Mouse (Mus musculus) adrenal gland, adult 2 months (tissue): ENCODE data around the gene Mt2. TPM values are rescaled to one million over a fixed set of nuclear protein-coding genes. Genes with fewer than 3 reads are reported as not detected.

Experiments used
- DNase-seq: peaks from one replicate; pipeline ENCODE4 v3.0.0; 2021
- polyA plus RNA-seq: library from polyadenylated mRNA; depleted of rRNA; stranded (reverse); fragments of >200 nt; gene quantifications from 2 replicates; pipeline ENCODE4 v1.2.3, GENCODE M21; 2012; rRNA removed
- total RNA-seq, 2 experiments: library from RNA; stranded (reverse); gene quantifications; 2 replicates each; pipeline ENCODE4 v1.2.3; 2021

The Mt2 gene
- total and polyA plus RNA-seq, 3 experiments = 19.6 to 202 (median 158) TPM

DNA sequence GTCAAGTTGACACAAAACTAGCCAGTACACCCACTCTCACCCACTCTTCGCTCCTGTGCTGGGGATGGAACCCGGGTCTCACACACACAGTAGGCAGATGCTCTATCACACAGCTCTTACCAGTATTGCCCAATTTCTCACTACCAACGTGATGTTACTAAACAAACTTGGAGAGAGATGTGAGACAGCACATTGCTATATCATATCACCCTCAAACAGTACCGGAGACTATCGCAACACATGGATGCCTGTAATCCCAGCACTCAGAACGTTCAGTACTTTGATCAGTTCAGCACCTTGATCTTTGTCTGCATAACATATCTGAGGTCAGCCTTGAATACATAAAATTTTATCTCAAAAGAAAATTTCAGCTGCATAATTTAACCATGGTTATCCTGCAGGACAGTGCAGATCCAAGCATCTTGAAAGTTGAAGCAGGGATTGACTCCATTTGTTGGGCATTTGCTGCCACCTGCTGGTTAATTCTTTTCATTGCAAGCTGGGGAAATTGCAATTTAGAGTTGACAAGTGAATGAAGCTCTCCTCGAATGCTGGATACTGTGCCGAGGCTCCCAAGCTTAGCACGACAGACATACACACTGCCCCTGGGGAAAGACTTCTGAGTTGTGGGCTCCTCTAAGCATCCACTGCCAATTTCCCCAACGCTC, 26.9 kb downstream of the Mt2 start:
- DNase-seq = peak; percentile 56

DNA sequence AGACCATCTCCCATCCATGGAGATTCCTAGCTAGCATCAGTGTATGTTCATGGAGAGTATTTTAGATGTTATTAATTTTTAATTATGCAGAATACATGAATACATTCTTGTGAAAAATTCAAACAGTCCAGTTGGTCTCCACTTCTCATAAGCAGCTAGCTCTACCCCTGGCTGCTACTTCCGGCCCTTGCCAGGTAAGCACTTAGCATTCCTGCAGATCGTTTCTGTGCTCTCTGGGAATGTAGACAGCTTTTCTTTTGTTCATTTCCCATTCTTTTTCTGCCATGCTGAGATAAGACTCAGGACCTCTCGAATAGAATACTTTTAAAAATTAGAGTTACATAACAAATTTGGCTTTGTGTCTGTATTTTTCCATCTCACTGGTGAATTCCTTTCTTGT, 31.6 kb downstream of the Mt2 start:
- DNase-seq = no peak

DNA sequence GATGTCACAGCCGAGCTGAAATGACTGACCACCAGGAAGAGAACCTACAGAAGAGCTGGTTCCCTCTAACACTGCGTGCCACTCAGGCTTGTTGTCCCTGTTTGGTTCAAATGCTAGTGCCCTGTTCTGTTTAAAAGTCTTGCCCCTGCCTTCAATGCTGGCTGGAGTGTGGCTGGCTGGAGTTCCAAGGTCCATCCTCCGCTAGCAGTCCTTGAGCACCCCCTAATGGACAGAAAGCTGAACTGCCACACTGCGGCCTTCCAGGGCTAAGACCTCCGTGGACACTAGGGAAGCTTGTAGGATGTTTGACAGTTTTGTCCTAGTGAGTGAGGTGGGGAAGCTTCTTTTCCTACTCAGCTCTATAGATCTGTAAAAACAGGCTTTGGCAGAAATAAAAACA, 33.3 kb downstream of the Mt2 start:
- peak; percentile 75 for DNase-seq

DNA sequence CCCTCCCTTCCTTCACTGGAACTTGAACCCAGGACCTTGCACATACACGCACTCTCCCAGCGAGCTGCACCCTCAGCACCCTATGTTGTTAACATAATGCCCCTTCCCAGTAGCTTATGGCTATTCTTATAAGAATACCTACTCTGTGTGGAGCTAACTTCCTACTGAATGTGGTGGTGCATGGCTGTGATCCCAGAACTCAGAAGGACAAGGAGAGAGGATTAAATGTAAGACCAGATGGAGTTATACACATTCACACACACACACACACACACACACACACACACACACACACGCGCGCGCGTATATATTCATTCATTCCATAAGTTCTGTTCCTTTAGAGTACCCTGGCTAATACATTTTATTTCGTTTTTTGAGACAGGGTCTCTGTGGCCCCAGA, 33.8 kb downstream of the Mt2 start:
- no peak for DNase-seq

DNA sequence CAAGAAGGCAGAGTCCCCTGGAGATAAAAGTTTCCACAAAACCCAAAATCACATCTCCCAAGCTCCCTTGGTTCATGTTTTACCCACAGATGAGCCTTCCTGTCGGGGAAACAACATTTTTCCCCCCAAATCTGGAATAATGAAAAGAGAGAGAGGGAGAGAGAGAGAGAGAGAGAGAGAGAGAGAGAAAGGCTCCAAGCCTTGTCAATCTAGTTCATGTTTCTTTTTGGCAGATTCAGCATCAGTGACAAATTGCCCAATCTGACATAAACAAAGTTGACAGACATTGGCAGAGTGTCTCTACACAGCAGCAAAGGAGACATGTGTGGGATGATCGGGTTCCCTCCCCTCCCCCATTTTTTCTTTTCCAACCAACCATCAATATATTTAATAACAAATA, 35.0 kb downstream of the Mt2 start:
- no peak for DNase-seq

DNA sequence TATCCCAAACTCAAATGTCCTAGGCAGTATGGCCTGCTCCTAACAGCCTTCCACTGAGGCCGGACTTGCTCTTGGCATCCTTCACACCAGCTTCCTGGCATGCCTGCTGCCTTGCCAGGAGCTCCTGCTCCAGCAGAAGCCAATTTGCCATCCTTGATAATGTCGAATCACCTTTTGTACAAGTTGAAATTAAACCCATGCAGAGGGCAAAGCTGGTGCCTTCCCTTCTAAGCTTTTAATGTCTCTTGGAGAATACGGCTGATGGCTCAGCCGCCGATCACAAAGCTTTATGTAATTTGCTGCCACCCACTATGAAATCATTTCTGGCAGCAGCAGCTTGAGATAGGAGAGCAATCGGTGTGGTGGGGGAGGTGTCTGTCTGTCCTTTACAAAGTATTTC, 37.2 kb downstream of the Mt2 start:
- no peak for DNase-seq

DNA sequence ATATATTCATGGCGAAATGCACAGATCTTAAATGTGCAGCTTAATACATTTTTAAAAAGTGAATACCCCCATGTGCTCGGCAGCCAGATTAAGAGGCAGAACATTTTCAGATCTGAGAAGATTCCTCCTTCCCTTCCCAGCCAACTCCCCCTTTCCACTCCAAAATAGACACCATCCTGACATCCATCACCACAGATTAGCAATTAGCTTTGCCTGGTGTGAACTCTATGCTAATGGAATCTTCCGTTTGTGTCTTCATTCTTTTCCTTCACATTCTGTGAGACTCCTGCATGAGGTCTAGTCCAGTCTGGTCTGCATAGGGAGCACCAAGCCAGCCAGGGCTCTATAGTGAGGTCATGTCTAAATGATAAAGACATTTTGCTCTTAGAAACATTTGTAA, 37.8 kb downstream of the Mt2 start:
- DNase-seq = no peak

DNA sequence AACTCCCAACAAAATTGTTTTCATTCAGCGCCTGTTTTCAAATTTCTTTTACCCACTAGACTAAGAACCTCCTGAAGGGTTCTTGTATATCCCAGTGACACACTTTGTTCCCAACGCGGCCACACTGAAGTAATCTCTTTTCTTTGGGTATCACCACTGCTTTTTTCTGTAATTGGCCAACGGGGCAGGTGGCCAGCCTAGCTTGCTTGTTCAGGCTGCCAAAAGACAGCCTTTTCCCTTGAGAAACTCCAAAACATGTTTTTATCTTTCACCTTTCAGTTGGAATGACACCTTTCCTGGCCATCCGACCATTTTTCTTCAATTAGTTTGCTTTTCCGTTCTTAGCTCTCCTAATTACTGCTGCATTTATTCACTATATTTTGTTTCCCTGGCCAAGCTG, 41.4 kb downstream of the Mt2 start:
- no peak for DNase-seq

DNA sequence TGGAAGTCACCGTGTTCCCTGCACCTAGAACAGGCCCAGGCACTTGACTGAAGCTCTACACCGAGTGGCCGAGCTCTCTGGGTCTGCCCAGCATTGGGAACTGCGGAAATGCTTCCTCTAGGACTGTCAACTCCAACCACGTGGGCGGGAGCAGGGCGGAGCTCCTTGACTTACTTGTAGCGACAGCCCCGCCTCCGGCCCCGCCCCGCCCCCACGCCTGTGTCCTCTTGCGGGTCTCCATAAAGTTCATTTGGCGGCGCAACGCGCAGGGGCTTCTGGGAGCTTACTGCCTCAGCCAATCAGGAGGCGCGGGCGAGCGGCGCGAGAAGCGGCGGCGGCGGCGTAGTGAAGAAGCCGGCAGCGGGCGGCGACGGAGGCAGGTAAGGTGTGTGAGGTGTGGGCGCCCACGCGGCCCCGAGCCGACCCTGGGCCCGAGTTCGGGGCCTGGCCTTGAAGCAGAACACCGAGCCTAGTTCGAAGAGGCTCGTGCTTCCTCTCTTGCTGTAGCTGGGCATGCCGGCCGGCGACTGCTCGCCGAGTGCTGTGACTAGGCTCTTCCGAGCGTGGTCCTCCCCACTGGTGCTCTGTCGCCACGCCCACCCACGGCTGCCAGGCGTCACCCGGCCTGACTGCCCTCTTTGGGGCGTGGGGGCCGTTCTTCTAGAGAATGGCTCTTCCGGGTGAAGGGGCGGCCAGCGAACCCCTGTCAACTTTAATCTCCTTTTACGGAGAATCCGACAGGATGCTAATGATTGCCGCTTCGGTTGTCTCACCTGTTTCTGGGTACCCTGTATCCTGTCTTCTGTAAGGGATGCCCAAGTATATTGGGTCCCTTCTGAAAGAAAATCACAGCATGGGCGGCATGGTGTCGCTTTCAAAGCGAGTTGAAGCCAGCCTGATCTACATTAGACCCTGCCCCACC, 42.0 kb downstream of the Mt2 start, which contains the start of gene Nup93:
Gene Nup93 (plus strand): TSS at position 313 of the 922 bp plus-strand sequence.
- DNase-seq = peak; percentile 99

Other genes with a start within 250 kb of the Mt2 start
- gene Amfr, start 159.8 kb upstream of the Mt2 start, total RNA-seq = 100 to 1,000 TPM; 234 to 239 TPM
- gene Amfr, start 159.8 kb upstream of the Mt2 start, polyA plus RNA-seq = 290 and 363 TPM in 2 replicates
- 10 to 100 TPM; 34.7 to 36.9 TPM for gene Nudt21, start 135.6 kb upstream of the Mt2 start, total RNA-seq
- gene Nudt21, start 135.6 kb upstream of the Mt2 start, polyA plus RNA-seq = 150 and 174 TPM in 2 replicates
- gene Ogfod1, start 135.5 kb upstream of the Mt2 start, total RNA-seq = 10 to 100 TPM; 20.1 to 22.3 TPM
- gene Ogfod1, start 135.5 kb upstream of the Mt2 start, polyA plus RNA-seq = 2.4 TPM in 2 replicates
- 10 to 100 TPM; 17.1 to 18.1 TPM for gene Bbs2, start 73.7 kb upstream of the Mt2 start, total RNA-seq
- 26.5 and 31.0 TPM in 2 replicates for gene Bbs2, start 73.7 kb upstream of the Mt2 start, polyA plus RNA-seq
- not detected for gene Mt4, start 35.5 kb upstream of the Mt2 start, total RNA-seq
- gene Mt4, start 35.5 kb upstream of the Mt2 start, polyA plus RNA-seq = not detected in 2 replicates
- 1 to 10 TPM; 4.1 to 4.7 TPM for gene Mt3, start 20.1 kb upstream of the Mt2 start, total RNA-seq
- 1.0 and 1.9 TPM in 2 replicates for gene Mt3, start 20.1 kb upstream of the Mt2 start, polyA plus RNA-seq
- gene Mt1, start 6.4 kb downstream of the Mt2 start, total RNA-seq = 100 to 1,000 TPM; 282 to 394 TPM
- 895 and 922 TPM in 2 replicates for gene Mt1, start 6.4 kb downstream of the Mt2 start, polyA plus RNA-seq
- 10 to 100 TPM; 12.3 to 17.5 TPM for gene Nup93, start 41.9 kb downstream of the Mt2 start, total RNA-seq
- gene Nup93, start 41.9 kb downstream of the Mt2 start, polyA plus RNA-seq = 5.3 and 5.4 TPM in 2 replicates
- under 1 TPM in 1 of 2 experiments, not detected in 1; 0.12 TPM for gene Slc12a3, start 156.5 kb downstream of the Mt2 start, total RNA-seq
- 0.10 TPM in 1 of 2 replicates, not detected in the other for gene Slc12a3, start 156.5 kb downstream of the Mt2 start, polyA plus RNA-seq
- gene Herpud1, start 213.8 kb downstream of the Mt2 start, total RNA-seq = 100 to 1,000 TPM in 1 of 2 experiments, 10 to 100 TPM in 1; 99.0 to 141 TPM
- 188 and 195 TPM in 2 replicates for gene Herpud1, start 213.8 kb downstream of the Mt2 start, polyA plus RNA-seq